Mouse (Mus musculus): ENCODE data around the gene Iscu. TPM values are rescaled to one million over a fixed set of nuclear protein-coding genes. Genes with fewer than 3 reads are reported as not detected.

The Iscu gene
- polyA plus RNA-seq, 2 experiments, result 64.9 to 103 TPM

DNA sequence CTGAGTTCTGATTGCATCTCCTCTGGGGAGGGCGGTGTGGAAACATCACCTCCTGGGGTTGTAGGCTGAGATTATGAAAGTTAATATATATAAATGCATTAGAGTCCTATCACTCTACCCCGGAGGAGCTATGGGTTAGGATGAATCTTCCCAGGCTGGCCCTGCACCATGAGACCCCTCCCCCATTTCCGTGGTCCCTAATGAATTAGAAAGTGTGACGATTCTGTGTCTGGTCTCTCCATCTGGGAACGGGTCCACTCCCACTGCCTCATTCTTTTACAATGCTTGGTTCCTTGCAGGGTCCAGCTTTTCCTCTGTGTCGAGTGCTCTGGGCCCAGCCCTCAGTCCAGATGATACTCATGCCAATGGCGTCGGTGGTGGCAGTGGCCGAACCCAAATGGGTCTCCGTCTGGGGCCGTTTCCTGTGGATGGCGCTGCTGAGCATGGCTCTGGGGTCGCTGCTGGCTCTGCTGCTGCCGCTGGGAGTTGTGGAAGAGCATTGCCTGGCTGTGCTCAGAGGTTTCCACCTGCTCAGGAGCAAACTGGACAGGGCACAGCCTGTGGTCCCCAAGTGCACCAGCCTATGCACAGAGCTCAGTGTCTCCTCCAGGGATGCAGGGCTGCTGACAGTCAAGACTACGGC, 35.9 kb upstream of the Iscu start:
- Histone ChIP-seq H3K4me1 (replicated peaks; ENCODE audit: control insufficient read depth in 2 of 2, insufficient read depth in 2 of 2, low read length in 1 of 2) (peaks cover 7 to 13% of the 10 kb centered on the region in 2 experiments), H3K9ac (replicated peaks) (peak overlapping the region; percentile 69), H3K4me3 (ENCODE audit: insufficient read depth in 1 of 2, low read depth in 2 of 2, low read length in 2 of 2) (peak overlapping the region; percentile 77 to 89), H3K36me3 (replicated peaks; ENCODE audit: control insufficient read depth, insufficient read depth, low read depth) (peaks cover 17% of the 10 kb centered on the region), H3K9me3 (ENCODE audit: control insufficient read depth, low read length) (no peaks in the 10 kb centered on the region), H3K4me2 (ENCODE audit: low read depth) (peak overlapping the region; percentile 79), H3K27me3 (ENCODE audit: control insufficient read depth, insufficient read depth, low read length) (no peaks in the 10 kb centered on the region), H3K27ac (peak overlapping the region; percentile 79; the same call in 1 of the 2 replicates)
- DNase-seq (ENCODE audit: low read depth in 3 of 3, low spot score in 3 of 3) (no peak), ATAC-seq (ENCODE audit: insufficient read depth) (no peak)
- 41% methylated on average over 15 of the region's 15 CpGs for WGBS (ENCODE audit: insufficient replicate concordance)
- TF ChIP-seq CTCF (IDR thresholded peaks at IDR 0.05; ENCODE audit: low read depth), result peak; percentile 38; the same call in 1 of the 2 replicates
- TF ChIP-seq EP300 (IDR thresholded peaks at IDR 0.05; ENCODE audit: low read depth), result no peak

GRCm38 (mm10) chr5:113737607-113738237, 34.8 kb upstream of the Iscu start:
- no peak for DNase-seq (ENCODE audit: low read depth in 3 of 3, low spot score in 3 of 3)
- H3K4me2 ChIP-seq (ENCODE audit: low read depth), result no peak overlapping the region
- no peak overlapping the region for H3K9ac ChIP-seq (replicated peaks)
- TF ChIP-seq CTCF (IDR thresholded peaks at IDR 0.05; ENCODE audit: low read depth), result no peak
- no peak for TF ChIP-seq EP300 (IDR thresholded peaks at IDR 0.05; ENCODE audit: low read depth)
- H3K27ac ChIP-seq, result no peak overlapping the region
- no peak overlapping the region for H3K4me3 ChIP-seq (ENCODE audit: insufficient read depth in 1 of 2, low read depth in 2 of 2, low read length in 2 of 2)
- no peaks in the 10 kb centered on the region for H3K9me3 ChIP-seq (ENCODE audit: control insufficient read depth, low read length)
- peaks cover 27% of the 10 kb centered on the region for H3K36me3 ChIP-seq (replicated peaks; ENCODE audit: control insufficient read depth, insufficient read depth, low read depth)
- 89% methylated on average over 11 of the region's 11 CpGs for WGBS (ENCODE audit: insufficient replicate concordance)
- ATAC-seq (ENCODE audit: insufficient read depth), result no peak
- H3K27me3 ChIP-seq (ENCODE audit: control insufficient read depth, insufficient read depth, low read length), result no peaks in the 10 kb centered on the region
- peaks cover 7 to 13% of the 10 kb centered on the region in 2 experiments for H3K4me1 ChIP-seq (replicated peaks; ENCODE audit: control insufficient read depth in 2 of 2, insufficient read depth in 2 of 2, low read length in 1 of 2)

DNA sequence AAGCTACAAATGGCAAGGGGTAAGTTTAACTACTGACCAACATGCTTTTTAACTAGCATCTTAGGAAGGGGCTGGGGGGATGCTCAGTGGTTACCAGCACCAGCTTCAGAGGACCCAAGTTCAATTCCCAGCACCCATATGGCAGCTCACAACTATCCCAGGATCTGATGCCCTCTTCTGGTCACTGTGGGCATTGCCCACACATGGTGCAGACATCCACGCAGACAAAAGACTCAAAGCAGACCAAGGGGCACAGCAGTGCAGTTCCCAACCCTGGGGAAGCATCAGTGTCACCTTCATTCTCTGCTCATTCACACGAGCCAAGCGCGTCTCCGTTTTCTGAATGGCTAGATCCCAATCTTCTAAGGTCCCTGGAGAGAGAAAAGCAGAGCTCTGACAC, 24.9 kb upstream of the Iscu start:
- Histone ChIP-seq H3K4me1 (replicated peaks; ENCODE audit: control insufficient read depth in 2 of 2, insufficient read depth in 2 of 2, low read length in 1 of 2) (no peaks in the 10 kb centered on the region), H3K27ac (no peak overlapping the region), H3K9ac (replicated peaks) (no peak overlapping the region), H3K4me3 (ENCODE audit: insufficient read depth in 1 of 2, low read depth in 2 of 2, low read length in 2 of 2) (no peak overlapping the region), H3K9me3 (ENCODE audit: control insufficient read depth, low read length) (no peaks in the 10 kb centered on the region), H3K27me3 (ENCODE audit: control insufficient read depth, insufficient read depth, low read length) (no peaks in the 10 kb centered on the region), H3K36me3 (replicated peaks; ENCODE audit: control insufficient read depth, insufficient read depth, low read depth) (peaks cover 86% of the 10 kb centered on the region), H3K4me2 (ENCODE audit: low read depth) (no peak overlapping the region)
- DNase-seq (ENCODE audit: low read depth in 3 of 3, low spot score in 3 of 3) (no peak), ATAC-seq (ENCODE audit: insufficient read depth) (no peak)
- TF ChIP-seq EP300 (IDR thresholded peaks at IDR 0.05; ENCODE audit: low read depth), result no peak
- TF ChIP-seq CTCF (IDR thresholded peaks at IDR 0.05; ENCODE audit: low read depth), result peak; percentile 53
- 83% methylated on average over 5 of the region's 5 CpGs for WGBS (ENCODE audit: insufficient replicate concordance)

- Histone ChIP-seq H3K27me3 (ENCODE audit: control insufficient read depth, insufficient read depth, low read length) (no peaks in the 10 kb centered on the region), H3K36me3 (replicated peaks; ENCODE audit: control insufficient read depth, insufficient read depth, low read depth) (peaks cover 86% of the 10 kb centered on the region), H3K27ac (no peak overlapping the region), H3K4me1 (replicated peaks; ENCODE audit: control insufficient read depth in 2 of 2, insufficient read depth in 2 of 2, low read length in 1 of 2) (no peaks in the 10 kb centered on the region), H3K4me3 (ENCODE audit: insufficient read depth in 1 of 2, low read depth in 2 of 2, low read length in 2 of 2) (no peak overlapping the region), H3K4me2 (ENCODE audit: low read depth) (no peak overlapping the region), H3K9ac (replicated peaks) (no peak overlapping the region), H3K9me3 (ENCODE audit: control insufficient read depth, low read length) (no peaks in the 10 kb centered on the region)
- TF ChIP-seq EP300 (IDR thresholded peaks at IDR 0.05; ENCODE audit: low read depth), result no peak
- no peak for DNase-seq (ENCODE audit: low read depth in 3 of 3, low spot score in 3 of 3)
- 88% methylated on average over 13 of the region's 13 CpGs for WGBS (ENCODE audit: insufficient replicate concordance)
- no peak for ATAC-seq (ENCODE audit: insufficient read depth)
Measured at GRCm38 (mm10) chr5:113748556-113749331, 23.8 kb upstream of the Iscu start.

All from liver, embryonic 14.5 days (tissue).